Mouse (Mus musculus): ENCODE results near the gene Ppfia4. TPM values are rescaled to one million over a fixed set of nuclear protein-coding genes. Genes with fewer than 3 reads are reported as not detected.

Ppfia4 gene
- polyA plus RNA-seq, 1 experiment from 2014 or later, result 16.4 TPM

- Histone ChIP-seq H3K27me3 (replicated peaks; ENCODE audit: control insufficient read depth, insufficient read depth, low read length) (no peaks in the 10 kb centered on the region), H3K9me3 (ENCODE audit: control insufficient read depth, low read length) (no peaks in the 10 kb centered on the region), H3K9ac (replicated peaks; ENCODE audit: low read depth, low read length) (no peak overlapping the region), H3K4me1 (replicated peaks; ENCODE audit: control insufficient read depth, insufficient read depth, low read length) (peaks cover 11% of the 10 kb centered on the region), H3K27ac (ENCODE audit: low read length) (no peak overlapping the region), H3K36me3 (ENCODE audit: control insufficient read depth, insufficient read depth) (no peaks in the 10 kb centered on the region), H3K4me3 (replicated peaks; ENCODE audit: low read length) (no peak overlapping the region), H3K4me2 (ENCODE audit: low read length) (no peak overlapping the region)
- WGBS, result 81% methylated on average over 10 of the region's 10 CpGs
- no peak for ATAC-seq
Measured at GRCm38 (mm10) chr1:134333371-134334110, 813 bp upstream of the Ppfia4 start.

GRCm38 (mm10) chr1:134331879-134332635 lies 671 bp downstream of the Ppfia4 start:
- Histone ChIP-seq H3K9me3 (ENCODE audit: control insufficient read depth, low read length) (no peaks in the 10 kb centered on the region), H3K4me2 (ENCODE audit: low read length) (no peak overlapping the region), H3K4me1 (replicated peaks; ENCODE audit: control insufficient read depth, insufficient read depth, low read length) (peaks cover 11% of the 10 kb centered on the region), H3K9ac (replicated peaks; ENCODE audit: low read depth, low read length) (no peak overlapping the region), H3K27ac (ENCODE audit: low read length) (no peak overlapping the region), H3K36me3 (ENCODE audit: control insufficient read depth, insufficient read depth) (no peaks in the 10 kb centered on the region), H3K4me3 (replicated peaks; ENCODE audit: low read length) (no peak overlapping the region), H3K27me3 (replicated peaks; ENCODE audit: control insufficient read depth, insufficient read depth, low read length) (no peaks in the 10 kb centered on the region)
- WGBS, result 57% methylated on average over 20 of the region's 20 CpGs
- no peak; the same call in none of the 2 replicates for ATAC-seq

- Histone ChIP-seq H3K4me3 (replicated peaks; ENCODE audit: low read length) (no peak overlapping the region), H3K27ac (ENCODE audit: low read length) (no peak overlapping the region), H3K27me3 (replicated peaks; ENCODE audit: control insufficient read depth, insufficient read depth, low read length) (no peaks in the 10 kb centered on the region), H3K36me3 (ENCODE audit: control insufficient read depth, insufficient read depth) (no peaks in the 10 kb centered on the region), H3K4me2 (ENCODE audit: low read length) (no peak overlapping the region), H3K4me1 (replicated peaks; ENCODE audit: control insufficient read depth, insufficient read depth, low read length) (no peaks in the 10 kb centered on the region), H3K9ac (replicated peaks; ENCODE audit: low read depth, low read length) (no peak overlapping the region), H3K9me3 (ENCODE audit: control insufficient read depth, low read length) (no peaks in the 10 kb centered on the region)
- no peak for ATAC-seq
- WGBS, result 94% methylated on average over 12 of the region's 12 CpGs
Measured at GRCm38 (mm10) chr1:134326841-134327346, 5.8 kb downstream of the Ppfia4 start.

- Histone ChIP-seq H3K27me3 (replicated peaks; ENCODE audit: control insufficient read depth, insufficient read depth, low read length) (no peaks in the 10 kb centered on the region), H3K4me3 (replicated peaks; ENCODE audit: low read length) (no peak overlapping the region), H3K9me3 (ENCODE audit: control insufficient read depth, low read length) (no peaks in the 10 kb centered on the region), H3K36me3 (ENCODE audit: control insufficient read depth, insufficient read depth) (no peaks in the 10 kb centered on the region), H3K9ac (replicated peaks; ENCODE audit: low read depth, low read length) (no peak overlapping the region), H3K4me1 (replicated peaks; ENCODE audit: control insufficient read depth, insufficient read depth, low read length) (peaks cover 6% of the 10 kb centered on the region), H3K4me2 (ENCODE audit: low read length) (no peak overlapping the region), H3K27ac (ENCODE audit: low read length) (no peak overlapping the region)
- WGBS, result 90% methylated on average over 6 of the region's 6 CpGs
- ATAC-seq, result no peak
Measured at GRCm38 (mm10) chr1:134322591-134322990, 10.1 kb downstream of the Ppfia4 start.

GRCm38 (mm10) chr1:134320691-134321301 lies 11.9 kb downstream of the Ppfia4 start:
- peaks cover 6% of the 10 kb centered on the region for H3K4me1 ChIP-seq (replicated peaks; ENCODE audit: control insufficient read depth, insufficient read depth, low read length)
- WGBS, result 62% methylated on average over 14 of the region's 14 CpGs
- no peak overlapping the region for H3K4me2 ChIP-seq (ENCODE audit: low read length)
- H3K27me3 ChIP-seq (replicated peaks; ENCODE audit: control insufficient read depth, insufficient read depth, low read length), result no peaks in the 10 kb centered on the region
- no peak overlapping the region for H3K27ac ChIP-seq (ENCODE audit: low read length)
- ATAC-seq, result no peak
- no peak overlapping the region for H3K4me3 ChIP-seq (replicated peaks; ENCODE audit: low read length)
- no peaks in the 10 kb centered on the region for H3K9me3 ChIP-seq (ENCODE audit: control insufficient read depth, low read length)
- H3K36me3 ChIP-seq (ENCODE audit: control insufficient read depth, insufficient read depth), result no peaks in the 10 kb centered on the region
- H3K9ac ChIP-seq (replicated peaks; ENCODE audit: low read depth, low read length), result no peak overlapping the region

- H3K9me3 ChIP-seq (ENCODE audit: control insufficient read depth, low read length), result no peaks in the 10 kb centered on the region
- no peak overlapping the region for H3K27ac ChIP-seq (ENCODE audit: low read length)
- no peak overlapping the region for H3K9ac ChIP-seq (replicated peaks; ENCODE audit: low read depth, low read length)
- no peak overlapping the region for H3K4me3 ChIP-seq (replicated peaks; ENCODE audit: low read length)
- WGBS, result 43% methylated on average over 5 of the region's 5 CpGs
- ATAC-seq, result peak; percentile 31; the same call in 1 of the 2 replicates
- no peaks in the 10 kb centered on the region for H3K27me3 ChIP-seq (replicated peaks; ENCODE audit: control insufficient read depth, insufficient read depth, low read length)
- H3K4me2 ChIP-seq (ENCODE audit: low read length), result no peak overlapping the region
- H3K36me3 ChIP-seq (ENCODE audit: control insufficient read depth, insufficient read depth), result no peaks in the 10 kb centered on the region
- H3K4me1 ChIP-seq (replicated peaks; ENCODE audit: control insufficient read depth, insufficient read depth, low read length), result peaks cover 6% of the 10 kb centered on the region
Measured at GRCm38 (mm10) chr1:134318261-134318660, 14.5 kb downstream of the Ppfia4 start.

- Histone ChIP-seq H3K9me3 (ENCODE audit: control insufficient read depth, low read length) (no peaks in the 10 kb centered on the region), H3K4me3 (replicated peaks; ENCODE audit: low read length) (no peak overlapping the region), H3K9ac (replicated peaks; ENCODE audit: low read depth, low read length) (no peak overlapping the region), H3K36me3 (ENCODE audit: control insufficient read depth, insufficient read depth) (no peaks in the 10 kb centered on the region), H3K4me1 (replicated peaks; ENCODE audit: control insufficient read depth, insufficient read depth, low read length) (peaks cover 6% of the 10 kb centered on the region), H3K27me3 (replicated peaks; ENCODE audit: control insufficient read depth, insufficient read depth, low read length) (no peaks in the 10 kb centered on the region), H3K4me2 (ENCODE audit: low read length) (no peak overlapping the region), H3K27ac (ENCODE audit: low read length) (no peak overlapping the region)
- no peak for ATAC-seq
- 87% methylated on average over 9 of the region's 9 CpGs for WGBS
Measured at GRCm38 (mm10) chr1:134316361-134316760, 16.4 kb downstream of the Ppfia4 start.

- Histone ChIP-seq H3K36me3 (ENCODE audit: control insufficient read depth, insufficient read depth) (no peaks in the 10 kb centered on the region), H3K4me1 (replicated peaks; ENCODE audit: control insufficient read depth, insufficient read depth, low read length) (no peaks in the 10 kb centered on the region; the same call in 1 of the 2 replicates), H3K27ac (ENCODE audit: low read length) (no peak overlapping the region), H3K9ac (replicated peaks; ENCODE audit: low read depth, low read length) (no peak overlapping the region), H3K4me3 (replicated peaks; ENCODE audit: low read length) (no peak overlapping the region), H3K27me3 (replicated peaks; ENCODE audit: control insufficient read depth, insufficient read depth, low read length) (no peaks in the 10 kb centered on the region), H3K9me3 (ENCODE audit: control insufficient read depth, low read length) (no peaks in the 10 kb centered on the region), H3K4me2 (ENCODE audit: low read length) (no peak overlapping the region)
- ATAC-seq, result no peak
- 91% methylated on average over 5 of the region's 5 CpGs for WGBS
Measured at GRCm38 (mm10) chr1:134315181-134315580, 17.5 kb downstream of the Ppfia4 start.

GRCm38 (mm10) chr1:134311760-134312159 lies 21.0 kb downstream of the Ppfia4 start:
- no peaks in the 10 kb centered on the region for H3K9me3 ChIP-seq (ENCODE audit: control insufficient read depth, low read length)
- H3K4me2 ChIP-seq (ENCODE audit: low read length), result no peak overlapping the region
- H3K27ac ChIP-seq (ENCODE audit: low read length), result no peak overlapping the region
- no peaks in the 10 kb centered on the region for H3K27me3 ChIP-seq (replicated peaks; ENCODE audit: control insufficient read depth, insufficient read depth, low read length)
- no peak overlapping the region for H3K9ac ChIP-seq (replicated peaks; ENCODE audit: low read depth, low read length)
- H3K4me1 ChIP-seq (replicated peaks; ENCODE audit: control insufficient read depth, insufficient read depth, low read length), result 0 out of 2 replicates have a peak, but pooled peaks cover 2% of the 10 kb centered on the region
- H3K36me3 ChIP-seq (ENCODE audit: control insufficient read depth, insufficient read depth), result no peaks in the 10 kb centered on the region
- no peak for ATAC-seq
- 91% methylated on average over 7 of the region's 7 CpGs for WGBS
- no peak overlapping the region for H3K4me3 ChIP-seq (replicated peaks; ENCODE audit: low read length)

Measured in forebrain, embryonic 16.5 days (tissue).